Mouse (Mus musculus) heart, postnatal 0 days (tissue): ENCODE measurements around the gene Msl1.

Experiments
- CTCF ChIP-seq: IDR thresholded peaks from 2 replicates; pipeline ENCODE4 v1.5.1; 2016; ENCODE audit warnings: antibody characterized with exemption, control low read depth, low read depth
- EP300 ChIP-seq: IDR thresholded peaks from 2 replicates; pipeline ENCODE4 v1.6.1; 2016; ENCODE audit warnings: antibody characterized with exemption, low read depth

DNA sequence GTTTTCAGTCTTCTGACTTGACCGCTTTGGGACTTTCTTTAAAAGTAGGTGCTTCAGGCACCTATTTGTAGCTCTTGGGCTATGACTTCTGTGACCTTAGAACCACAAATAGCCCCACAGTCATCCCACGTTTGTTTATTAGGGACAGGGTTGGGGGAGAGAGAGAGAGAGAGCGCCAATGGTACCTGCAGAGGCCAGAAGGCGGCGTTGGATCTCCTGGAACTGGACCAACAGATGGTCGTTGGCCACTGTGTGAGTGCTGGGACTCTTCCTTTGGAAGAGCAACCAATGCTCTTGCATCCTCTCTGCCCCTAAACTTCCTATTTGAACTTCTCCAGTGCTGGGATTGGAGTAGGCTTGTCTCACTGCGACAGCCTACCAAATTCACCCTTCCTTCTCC is 8.1 kb upstream of the Msl1 start:
- peak; percentile 22 for TF ChIP-seq CTCF
- TF ChIP-seq EP300: peak; percentile 22; the same call in 1 of the 2 replicates
